In genomic region chr1:38729977-38730782, GRCm38 (mm10) we compare ENCODE assay signal across 16 mouse cellular contexts.
DNase-seq lines count a peak whose midpoint lies in the region; ATAC-seq and TF ChIP-seq lines count a peak whose summit lies in the region.
"Had no signal": no experiment of that assay in that cellular context is flagged by ENCODE, and none has a peak within 500 bp of the region (broad histone marks: within the 10 kb centered on the region; RNA-seq: fewer than 3 reads in every experiment).

No protein-coding gene starts in this region.

- no peak overlapping the region for H3K4me3 ChIP-seq in midbrain, embryonic 14.5 days (replicated peaks; ENCODE audit: low read depth, low read length)
- no peak overlapping the region for H3K4me3 ChIP-seq in midbrain, embryonic 10.5 days
- H3K4me3 ChIP-seq in layer of hippocampus, adult 2 months, result no peak overlapping the region
- H3K4me3 ChIP-seq: embryonic facial prominence, embryonic 13.5 days; heart, embryonic 10.5 days; limb, embryonic 12.5 days had no signal

- no peaks in the 10 kb centered on the region for H3K36me3 ChIP-seq in midbrain, embryonic 14.5 days (ENCODE audit: control insufficient read depth, insufficient read depth, low read length)
- no peaks in the 10 kb centered on the region for H3K36me3 ChIP-seq in midbrain, embryonic 10.5 days
- H3K36me3 ChIP-seq: embryonic facial prominence, embryonic 13.5 days; heart, embryonic 10.5 days; limb, embryonic 12.5 days had no signal

- ATAC-seq in midbrain, embryonic 14.5 days (ENCODE audit: low FRiP score, low TSS enrichment), result no peak
- ATAC-seq: liver, postnatal 0 days; Patski had no signal

- H3K27me3 ChIP-seq in midbrain, embryonic 14.5 days (ENCODE audit: control insufficient read depth, insufficient read depth, low read length), result no peaks in the 10 kb centered on the region
- H3K27me3 ChIP-seq in midbrain, embryonic 10.5 days (ENCODE audit: low read depth, poor library complexity, severe bottlenecking), result no peaks in the 10 kb centered on the region
- H3K27me3 ChIP-seq: limb, embryonic 12.5 days; Patski had no signal

- no peaks in the 10 kb centered on the region for H3K9me3 ChIP-seq in midbrain, embryonic 14.5 days (ENCODE audit: control insufficient read depth, low read length)
- H3K9me3 ChIP-seq in midbrain, embryonic 10.5 days (replicated peaks), result no peaks in the 10 kb centered on the region
- H3K9me3 ChIP-seq: embryonic facial prominence, embryonic 13.5 days; heart, embryonic 10.5 days; limb, embryonic 12.5 days had no signal

- H3K4me1 ChIP-seq in midbrain, embryonic 14.5 days (ENCODE audit: control insufficient read depth, insufficient read depth, low read length), result 0 out of 2 replicates have a peak, but pooled peaks cover 7% of the 10 kb centered on the region
- H3K4me1 ChIP-seq in midbrain, embryonic 10.5 days, result no peaks in the 10 kb centered on the region

- DNase-seq in cerebellum, postnatal 10 days, result peak; percentile 32 to 41
- DNase-seq in cerebellum, adult 8-10 months, result no peak
- peak; percentile 47 for DNase-seq in midbrain, embryonic 14.5 days
- DNase-seq in midbrain, embryonic 10.5 days (ENCODE audit: low spot score), result no peak
- peak; percentile 21 to 60 for DNase-seq in layer of hippocampus, adult 2 months (ENCODE audit: low spot score in 2 of 2)
- DNase-seq in right cerebral cortex, postnatal 25 days, result peak; percentile 22
- no peak for DNase-seq in heart, postnatal 25 days (ENCODE audit: low spot score)
- DNase-seq in urinary bladder, postnatal 10 days (ENCODE audit: low spot score), result no peak
- DNase-seq: kidney, postnatal 14 days; liver, postnatal 0 days had no signal

- H3K27ac ChIP-seq in midbrain, embryonic 14.5 days (replicated peaks; ENCODE audit: low read depth, low read length), result no peak overlapping the region
- H3K27ac ChIP-seq in midbrain, embryonic 10.5 days (replicated peaks), result no peak overlapping the region
- H3K27ac ChIP-seq in layer of hippocampus, adult 2 months, result no peak overlapping the region
- H3K27ac ChIP-seq: embryonic facial prominence, embryonic 13.5 days; heart, embryonic 10.5 days; limb, embryonic 12.5 days; macrophage; stomach, postnatal 0 days had no signal

- no peak overlapping the region for H3K9ac ChIP-seq in midbrain, embryonic 14.5 days (replicated peaks; ENCODE audit: low read length)
- H3K9ac ChIP-seq: embryonic facial prominence, embryonic 13.5 days; limb, embryonic 12.5 days; liver, postnatal 0 days had no signal

- no peak; the same call in 1 of the 2 replicates for TF ChIP-seq CTCF in layer of hippocampus, adult 2 months (conservative IDR thresholded peaks at IDR 0.05)

- WGBS in midbrain, embryonic 14.5 days, result 80% methylated on average over 10 of the region's 10 CpGs
- WGBS in midbrain, embryonic 10.5 days, result 91% methylated on average over 10 of the region's 10 CpGs

- H3K4me2 ChIP-seq in midbrain, embryonic 14.5 days (ENCODE audit: low read length), result no peak overlapping the region
- H3K4me2 ChIP-seq: embryonic facial prominence, embryonic 13.5 days; limb, embryonic 12.5 days had no signal

- intact Hi-C loops in heart, postnatal 25 days (cut with DNase I), result no loop called here

Comparison
In these comparisons a context has a peak if more than half of its experiments do, and no peak if none do; other contexts are left out.
1. DNase-seq: peak in cerebellum, postnatal 10 days (2 of 2), midbrain, embryonic 14.5 days (single experiment), layer of hippocampus, adult 2 months (2 of 2) and right cerebral cortex, postnatal 25 days (single experiment); none in cerebellum, adult 8-10 months (single experiment), midbrain, embryonic 10.5 days (single experiment), heart, postnatal 25 days (single experiment) and urinary bladder, postnatal 10 days (single experiment).